Mouse (Mus musculus): Measurements from ENCODE around the gene Hoxb8. TPM values are rescaled to one million over a fixed set of nuclear protein-coding genes. Genes with fewer than 3 reads are reported as not detected.

Gene Hoxb8
- polyA plus RNA-seq, 1 experiment: not detected

GRCm38 (mm10) chr11:96277151-96278044 is 4.3 kb upstream of the Hoxb8 start:
- no peaks in the 10 kb centered on the region for H3K4me1 ChIP-seq (ENCODE audit: control insufficient read depth, insufficient read depth, low read length)
- no peak for TF ChIP-seq CTCF (IDR thresholded peaks at IDR 0.05; ENCODE audit: extremely low read depth, insufficient read depth, low read length)
- no peak for TF ChIP-seq POLR2A (IDR thresholded peaks at IDR 0.05; ENCODE audit: extremely low read depth, insufficient read depth, low read length)
- H3K4me3 ChIP-seq (ENCODE audit: insufficient read depth, low read length): no peak overlapping the region
- no peak overlapping the region for H3K27ac ChIP-seq (ENCODE audit: insufficient read depth, low read length)

DNA sequence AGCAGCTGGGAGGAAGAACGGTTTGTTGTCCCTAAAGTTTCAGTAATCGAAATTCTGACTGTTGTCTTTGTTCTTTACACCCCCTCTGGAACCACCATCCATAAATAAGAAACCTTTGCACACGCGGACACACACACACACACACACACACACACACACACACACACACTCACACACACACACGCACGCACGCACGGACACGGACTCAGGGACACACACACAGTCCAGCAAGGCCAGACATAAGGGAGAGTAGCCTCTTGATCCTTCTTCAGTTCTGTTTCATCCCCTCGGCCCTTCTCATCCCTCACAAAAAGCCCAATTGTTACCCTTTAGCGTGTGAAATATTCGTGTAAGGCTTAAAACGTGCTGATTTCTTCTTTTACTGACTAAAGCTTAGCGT is 3.4 kb upstream of the Hoxb8 start:
- no peak for TF ChIP-seq CTCF (IDR thresholded peaks at IDR 0.05; ENCODE audit: extremely low read depth, insufficient read depth, low read length)
- no peak for TF ChIP-seq POLR2A (IDR thresholded peaks at IDR 0.05; ENCODE audit: extremely low read depth, insufficient read depth, low read length)
- no peak overlapping the region for H3K4me3 ChIP-seq (ENCODE audit: insufficient read depth, low read length)
- H3K27ac ChIP-seq (ENCODE audit: insufficient read depth, low read length): no peak overlapping the region
- H3K4me1 ChIP-seq (ENCODE audit: control insufficient read depth, insufficient read depth, low read length): no peaks in the 10 kb centered on the region

DNA sequence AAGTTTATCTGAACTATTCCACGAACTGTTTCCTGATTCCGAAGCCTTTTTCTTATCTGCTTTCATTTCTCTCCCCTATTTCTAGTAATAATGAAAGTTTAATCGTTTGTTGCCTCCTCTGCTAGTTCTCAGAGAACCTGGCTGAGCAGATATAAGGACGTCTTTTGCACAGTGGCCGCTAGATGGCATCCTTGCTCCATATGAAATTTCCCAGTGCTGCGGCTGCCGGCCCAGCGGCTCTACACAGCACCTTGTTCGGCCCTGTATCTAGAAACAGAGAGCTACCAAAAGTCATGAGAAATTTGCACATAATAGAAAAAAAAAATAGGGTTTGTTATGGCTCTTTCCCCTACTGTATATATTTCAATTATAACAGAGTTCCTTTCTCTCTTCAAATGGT is 2.9 kb upstream of the Hoxb8 start:
- Histone ChIP-seq H3K27ac (ENCODE audit: insufficient read depth, low read length) (no peak overlapping the region), H3K4me1 (ENCODE audit: control insufficient read depth, insufficient read depth, low read length) (no peaks in the 10 kb centered on the region), H3K4me3 (ENCODE audit: insufficient read depth, low read length) (no peak overlapping the region)
- TF ChIP-seq CTCF (IDR thresholded peaks at IDR 0.05; ENCODE audit: extremely low read depth, insufficient read depth, low read length) (peak; percentile 85), POLR2A (IDR thresholded peaks at IDR 0.05; ENCODE audit: extremely low read depth, insufficient read depth, low read length) (no peak)

DNA sequence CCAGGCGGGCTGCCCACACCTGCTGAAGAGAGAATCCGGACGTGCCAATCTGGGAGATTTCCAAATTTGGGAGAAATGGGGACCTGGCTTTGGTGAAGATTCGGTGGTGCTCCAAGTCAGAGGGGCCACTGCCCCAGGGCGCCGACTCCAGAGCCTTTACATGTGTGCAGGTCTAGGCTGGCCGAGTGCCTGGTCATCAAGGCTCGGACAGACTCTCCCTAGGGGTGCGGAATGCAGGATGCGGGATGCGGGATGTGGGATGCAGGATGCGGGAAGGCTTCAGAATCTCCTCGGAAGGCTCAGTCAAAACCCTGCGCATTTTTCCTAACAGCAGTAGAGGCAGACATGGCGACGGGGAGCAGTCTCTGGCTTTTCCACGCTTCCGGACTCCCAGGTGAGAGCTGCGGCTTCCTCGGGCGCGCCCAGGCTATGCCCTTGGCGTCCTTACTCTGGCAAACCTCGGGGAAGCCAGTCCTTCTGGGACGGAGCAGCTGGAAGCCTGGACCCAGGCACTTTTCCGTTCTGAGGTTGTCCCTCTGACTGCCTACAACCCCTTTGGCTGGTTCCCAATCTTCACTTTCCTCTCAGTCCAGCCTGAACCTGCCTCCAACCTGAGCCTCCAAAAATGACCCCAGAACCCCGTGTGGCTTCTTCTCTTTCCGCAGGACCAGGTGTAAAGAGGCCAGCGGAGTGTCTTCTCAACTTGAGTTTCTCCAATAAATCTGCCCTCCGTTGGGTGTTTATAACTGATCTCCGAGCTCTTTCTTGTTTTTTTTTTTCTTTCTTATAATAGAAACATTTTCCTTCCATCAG is 2.1 kb upstream of the Hoxb8 start:
- Histone ChIP-seq H3K27ac (ENCODE audit: insufficient read depth, low read length) (no peak overlapping the region), H3K4me1 (ENCODE audit: control insufficient read depth, insufficient read depth, low read length) (no peaks in the 10 kb centered on the region), H3K4me3 (ENCODE audit: insufficient read depth, low read length) (no peak overlapping the region)
- no peak for TF ChIP-seq POLR2A (IDR thresholded peaks at IDR 0.05; ENCODE audit: extremely low read depth, insufficient read depth, low read length)
- TF ChIP-seq CTCF (IDR thresholded peaks at IDR 0.05; ENCODE audit: extremely low read depth, insufficient read depth, low read length): no peak

GRCm38 (mm10) chr11:96280399-96281378 is 1.0 kb upstream of the Hoxb8 start:
- Histone ChIP-seq H3K27ac (ENCODE audit: insufficient read depth, low read length) (no peak overlapping the region), H3K4me3 (ENCODE audit: insufficient read depth, low read length) (no peak overlapping the region), H3K4me1 (ENCODE audit: control insufficient read depth, insufficient read depth, low read length) (no peaks in the 10 kb centered on the region)
- TF ChIP-seq POLR2A (IDR thresholded peaks at IDR 0.05; ENCODE audit: extremely low read depth, insufficient read depth, low read length) (no peak), CTCF (IDR thresholded peaks at IDR 0.05; ENCODE audit: extremely low read depth, insufficient read depth, low read length) (no peak)

DNA sequence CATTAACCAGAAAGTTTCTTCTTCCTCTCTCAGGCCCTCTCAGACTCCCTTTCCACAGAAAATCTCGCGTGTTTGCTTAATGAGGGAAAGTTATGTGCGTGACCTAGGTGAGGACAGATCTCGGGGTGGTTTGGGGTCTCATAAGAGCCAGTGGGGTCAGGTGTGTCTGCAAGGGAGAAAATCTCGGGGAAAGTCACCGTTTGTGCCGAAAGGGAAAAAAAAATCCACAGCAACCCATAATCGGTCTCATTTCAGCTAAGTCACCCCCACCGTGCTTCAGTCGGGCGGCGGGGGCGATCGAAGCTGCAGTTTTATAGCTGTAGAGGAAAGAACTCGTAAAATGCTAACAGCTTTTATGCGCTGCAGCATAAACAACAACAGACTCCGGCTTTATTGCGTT is 309 bp upstream of the Hoxb8 start:
- no peak overlapping the region for H3K27ac ChIP-seq (ENCODE audit: insufficient read depth, low read length)
- H3K4me3 ChIP-seq (ENCODE audit: insufficient read depth, low read length): no peak overlapping the region
- TF ChIP-seq CTCF (IDR thresholded peaks at IDR 0.05; ENCODE audit: extremely low read depth, insufficient read depth, low read length) (no peak), POLR2A (IDR thresholded peaks at IDR 0.05; ENCODE audit: extremely low read depth, insufficient read depth, low read length) (no peak)

DNA sequence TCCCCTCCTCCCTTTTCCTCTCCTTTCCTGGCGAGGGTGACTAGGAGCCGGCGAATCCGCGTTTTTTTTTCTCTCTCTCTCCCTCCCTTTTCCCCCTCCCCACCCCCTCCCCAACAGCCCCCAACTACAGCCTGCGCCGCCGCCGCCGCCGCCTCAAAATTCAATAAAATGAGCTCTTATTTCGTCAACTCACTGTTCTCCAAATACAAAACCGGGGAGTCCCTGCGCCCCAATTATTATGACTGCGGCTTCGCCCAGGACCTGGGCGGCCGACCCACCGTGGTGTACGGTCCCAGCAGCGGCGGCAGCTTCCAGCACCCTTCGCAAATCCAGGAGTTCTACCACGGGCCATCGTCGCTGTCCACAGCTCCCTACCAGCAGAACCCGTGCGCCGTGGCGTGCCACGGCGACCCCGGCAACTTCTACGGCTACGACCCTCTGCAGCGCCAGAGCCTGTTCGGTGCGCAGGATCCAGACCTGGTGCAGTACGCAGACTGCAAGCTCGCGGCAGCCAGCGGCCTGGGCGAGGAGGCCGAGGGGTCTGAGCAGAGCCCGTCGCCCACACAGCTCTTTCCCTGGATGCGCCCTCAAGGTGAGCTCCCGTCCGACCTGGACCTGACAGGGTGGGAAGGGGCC is 1.2 kb downstream of the Hoxb8 start:
- H3K27ac ChIP-seq (ENCODE audit: insufficient read depth, low read length): no peak overlapping the region
- no peak overlapping the region for H3K4me3 ChIP-seq (ENCODE audit: insufficient read depth, low read length)
- TF ChIP-seq CTCF (IDR thresholded peaks at IDR 0.05; ENCODE audit: extremely low read depth, insufficient read depth, low read length) (no peak), POLR2A (IDR thresholded peaks at IDR 0.05; ENCODE audit: extremely low read depth, insufficient read depth, low read length) (no peak)
- no peaks in the 10 kb centered on the region for H3K4me1 ChIP-seq (ENCODE audit: control insufficient read depth, insufficient read depth, low read length)

More for the DNA sequence above, 309 bp upstream of the Hoxb8 start:
- no peaks in the 10 kb centered on the region for H3K4me1 ChIP-seq (ENCODE audit: control insufficient read depth, insufficient read depth, low read length)

GRCm38 (mm10) chr11:96284041-96284749 is 2.5 kb downstream of the Hoxb8 start:
- no peak overlapping the region for H3K27ac ChIP-seq (ENCODE audit: insufficient read depth, low read length)
- H3K4me3 ChIP-seq (ENCODE audit: insufficient read depth, low read length): no peak overlapping the region
- H3K4me1 ChIP-seq (ENCODE audit: control insufficient read depth, insufficient read depth, low read length): no peaks in the 10 kb centered on the region
- TF ChIP-seq CTCF (IDR thresholded peaks at IDR 0.05; ENCODE audit: extremely low read depth, insufficient read depth, low read length): no peak
- no peak for TF ChIP-seq POLR2A (IDR thresholded peaks at IDR 0.05; ENCODE audit: extremely low read depth, insufficient read depth, low read length)

Data from cortical plate, adult 2 months (tissue).